Mouse (Mus musculus) kidney, adult 2 months (tissue): ENCODE results near the gene Ubqln1.

Source experiments
- CTCF ChIP-seq: fragments of 200-500 bp; conservative IDR thresholded peaks from 2 replicates; pipeline ENCODE4 v1.5.1; 2011; ENCODE audit warnings: low read depth, mild to moderate bottlenecking, control low read depth, low read length, moderate library complexity, mixed read lengths; ENCODE audit not compliant: insufficient read depth, insufficient read length
- POLR2A ChIP-seq: fragments of 200-500 bp; IDR thresholded peaks from one replicate; pipeline ENCODE4 v1.6.1; 2011; ENCODE audit warnings: low read depth, low read length, control low read depth

- TF ChIP-seq POLR2A: no peak
- no peak for TF ChIP-seq CTCF
Observed at GRCm38 (mm10) chr13:58181607-58182551, 33.6 kb downstream of the Ubqln1 start.
